Mouse (Mus musculus): ENCODE measurements around the gene Fam81a. TPM values are rescaled to one million over a fixed set of nuclear protein-coding genes. Genes with fewer than 3 reads are reported as not detected.

Fam81a gene
- polyA plus RNA-seq, 1 experiment from 2014 or later = not detected

DNA sequence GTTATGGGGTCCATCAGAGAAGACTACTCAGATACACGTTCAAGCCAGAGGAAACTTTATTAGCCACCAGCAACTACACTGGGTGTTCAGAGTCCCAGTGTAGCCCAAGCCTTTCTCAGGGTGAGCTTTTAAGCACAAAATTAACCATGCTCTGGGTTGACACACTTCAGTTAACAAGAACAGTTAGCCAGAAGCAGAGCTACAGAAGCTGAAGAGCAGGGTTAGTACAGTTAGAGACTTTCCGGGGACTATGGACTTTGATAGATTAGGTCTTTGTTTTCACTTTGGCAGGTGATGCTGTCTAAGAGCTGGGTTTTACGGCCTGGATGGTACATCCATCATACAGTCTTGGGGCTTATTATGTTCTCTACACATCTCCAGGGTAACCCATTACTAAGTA, 89.6 kb downstream of the Fam81a start:
- WGBS (ENCODE audit: missing documents) = 82% methylated on average over 3 of the region's 3 CpGs
- H3K4me3 ChIP-seq (ENCODE audit: inconsistent target) = no peak overlapping the region
- H3K79me2 ChIP-seq (ENCODE audit: inconsistent target) = no peaks in the 10 kb centered on the region
- H3K27ac ChIP-seq = no peak overlapping the region
- H3K36me3 ChIP-seq (ENCODE audit: inconsistent target) = no peaks in the 10 kb centered on the region

GRCm38 (mm10) chr9:70049839-70050238, 92.5 kb downstream of the Fam81a start:
- under 1% methylated on average over 8 of the region's 8 CpGs for WGBS (ENCODE audit: missing documents)
- Histone ChIP-seq H3K79me2 (ENCODE audit: inconsistent target) (no peaks in the 10 kb centered on the region), H3K27ac (no peak overlapping the region), H3K4me3 (ENCODE audit: inconsistent target) (no peak overlapping the region), H3K36me3 (ENCODE audit: inconsistent target) (no peaks in the 10 kb centered on the region)

GRCm38 (mm10) chr9:70049416-70049783, 93.0 kb downstream of the Fam81a start:
- 59% methylated on average over 3 of the region's 3 CpGs for WGBS (ENCODE audit: missing documents)
- Histone ChIP-seq H3K36me3 (ENCODE audit: inconsistent target) (no peaks in the 10 kb centered on the region), H3K27ac (no peak overlapping the region), H3K4me3 (ENCODE audit: inconsistent target) (no peak overlapping the region), H3K79me2 (ENCODE audit: inconsistent target) (no peaks in the 10 kb centered on the region)

DNA sequence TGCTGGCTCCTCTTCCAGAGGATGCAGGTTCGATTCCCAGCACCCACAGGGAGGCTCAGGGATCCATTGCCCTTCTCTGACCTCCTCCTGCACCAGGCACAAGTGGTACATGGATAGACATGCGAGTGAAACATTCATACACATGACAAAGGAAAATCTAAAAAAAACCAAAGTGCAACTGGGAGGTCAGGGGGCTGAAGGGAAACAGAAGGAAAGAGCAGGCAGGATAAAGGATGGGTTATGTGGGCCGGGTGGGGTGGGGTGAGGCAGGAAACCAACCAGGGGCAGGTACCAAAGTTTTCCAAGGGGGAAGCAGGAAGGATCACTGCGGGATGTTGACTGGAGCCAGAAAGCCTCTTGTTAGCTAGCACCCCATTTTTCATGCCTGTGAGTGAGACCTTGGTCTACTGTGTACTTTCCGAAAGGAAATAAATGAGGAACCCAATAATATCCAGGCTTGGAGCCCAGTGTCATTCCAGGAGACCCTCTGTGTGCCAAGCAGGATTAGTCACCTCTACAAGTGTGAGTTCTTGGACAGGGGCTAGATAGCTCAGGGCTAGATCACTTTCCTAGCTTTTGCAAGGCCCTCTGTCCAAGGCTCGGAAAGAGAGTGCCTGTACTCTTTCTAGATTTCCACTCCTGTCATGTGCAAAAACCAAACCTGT, 93.5 kb downstream of the Fam81a start:
- H3K4me3 ChIP-seq (ENCODE audit: inconsistent target) = no peak overlapping the region
- no peaks in the 10 kb centered on the region for H3K36me3 ChIP-seq (ENCODE audit: inconsistent target)
- no peaks in the 10 kb centered on the region for H3K79me2 ChIP-seq (ENCODE audit: inconsistent target)
- H3K27ac ChIP-seq = no peak overlapping the region
- WGBS (ENCODE audit: missing documents) = 68% methylated on average over 6 of the region's 6 CpGs

DNA sequence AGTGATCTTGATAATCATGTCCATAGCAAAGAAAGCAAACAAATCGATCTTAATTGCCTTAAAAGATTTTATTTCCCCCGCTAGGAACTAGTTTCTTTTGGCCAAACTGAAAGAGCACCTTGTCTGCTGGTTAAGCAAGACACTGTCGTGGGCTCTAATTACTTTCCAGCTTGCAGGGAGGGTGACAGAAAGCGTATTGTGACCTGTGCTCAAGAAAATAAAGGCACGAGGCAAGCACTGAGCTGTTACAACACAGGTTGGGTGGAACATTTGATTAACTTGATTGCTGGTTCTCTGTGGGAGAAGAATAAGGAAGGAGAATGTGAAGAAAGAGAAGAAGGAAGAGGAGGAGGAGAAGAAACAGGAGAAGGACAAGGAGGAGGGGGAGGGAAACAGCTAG, 94.1 kb downstream of the Fam81a start:
- WGBS (ENCODE audit: missing documents) = 69% methylated on average over 5 of the region's 5 CpGs
- no peak overlapping the region for H3K4me3 ChIP-seq (ENCODE audit: inconsistent target)
- H3K27ac ChIP-seq = no peak overlapping the region
- H3K36me3 ChIP-seq (ENCODE audit: inconsistent target) = no peaks in the 10 kb centered on the region
- no peaks in the 10 kb centered on the region for H3K79me2 ChIP-seq (ENCODE audit: inconsistent target)

DNA sequence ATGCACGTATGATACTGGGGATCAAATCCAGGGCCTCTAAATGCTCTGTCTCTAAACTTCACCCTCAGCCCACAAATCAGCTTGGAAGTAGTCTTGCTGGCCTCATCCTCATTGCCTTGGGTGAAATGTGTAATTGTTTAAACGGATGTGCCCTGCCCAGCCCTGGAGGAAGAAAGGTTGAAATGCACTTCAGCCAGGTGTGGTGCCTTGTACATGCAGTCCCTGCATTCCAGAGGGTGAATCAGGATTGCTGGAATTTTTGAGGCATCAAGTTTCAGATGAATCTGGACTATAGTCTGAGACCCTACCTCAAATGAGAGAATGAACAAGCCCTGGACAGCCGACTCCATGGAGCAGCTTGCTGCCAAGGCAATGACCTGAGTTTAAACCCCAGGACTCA, 94.5 kb downstream of the Fam81a start:
- no peaks in the 10 kb centered on the region for H3K79me2 ChIP-seq (ENCODE audit: inconsistent target)
- 97% methylated on average over 3 of the region's 3 CpGs for WGBS (ENCODE audit: missing documents)
- H3K36me3 ChIP-seq (ENCODE audit: inconsistent target) = no peaks in the 10 kb centered on the region
- H3K4me3 ChIP-seq (ENCODE audit: inconsistent target) = no peak overlapping the region
- H3K27ac ChIP-seq = no peak overlapping the region

DNA sequence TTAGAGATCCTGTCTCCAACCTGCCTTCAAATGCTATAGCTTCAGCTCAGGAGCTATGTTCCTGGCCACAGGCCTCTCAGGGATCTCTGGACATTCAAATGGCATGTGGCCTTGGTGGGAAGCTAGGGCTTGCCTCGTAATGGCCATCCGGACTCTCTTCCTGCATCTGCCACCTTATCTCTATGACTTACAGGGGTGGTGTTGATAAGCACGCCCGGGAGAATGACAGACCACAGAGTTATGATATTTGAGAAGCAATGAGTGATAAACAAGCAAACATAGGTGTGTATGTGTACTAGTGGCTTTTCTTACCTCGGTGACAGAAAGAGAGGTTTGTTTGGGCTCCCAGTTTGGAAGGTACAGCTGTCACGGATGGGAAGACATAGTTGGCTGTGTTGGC, 96.1 kb downstream of the Fam81a start:
- Histone ChIP-seq H3K36me3 (ENCODE audit: inconsistent target) (no peaks in the 10 kb centered on the region), H3K27ac (no peak overlapping the region), H3K79me2 (ENCODE audit: inconsistent target) (no peaks in the 10 kb centered on the region), H3K4me3 (ENCODE audit: inconsistent target) (no peak overlapping the region)
- WGBS (ENCODE audit: missing documents) = 82% methylated on average over 6 of the region's 6 CpGs

GRCm38 (mm10) chr9:70044865-70045264, 97.5 kb downstream of the Fam81a start:
- Histone ChIP-seq H3K79me2 (ENCODE audit: inconsistent target) (no peaks in the 10 kb centered on the region), H3K36me3 (ENCODE audit: inconsistent target) (no peaks in the 10 kb centered on the region), H3K27ac (no peak overlapping the region), H3K4me3 (ENCODE audit: inconsistent target) (no peak overlapping the region)
- 95% methylated on average over 2 of the region's 2 CpGs for WGBS (ENCODE audit: missing documents)

DNA sequence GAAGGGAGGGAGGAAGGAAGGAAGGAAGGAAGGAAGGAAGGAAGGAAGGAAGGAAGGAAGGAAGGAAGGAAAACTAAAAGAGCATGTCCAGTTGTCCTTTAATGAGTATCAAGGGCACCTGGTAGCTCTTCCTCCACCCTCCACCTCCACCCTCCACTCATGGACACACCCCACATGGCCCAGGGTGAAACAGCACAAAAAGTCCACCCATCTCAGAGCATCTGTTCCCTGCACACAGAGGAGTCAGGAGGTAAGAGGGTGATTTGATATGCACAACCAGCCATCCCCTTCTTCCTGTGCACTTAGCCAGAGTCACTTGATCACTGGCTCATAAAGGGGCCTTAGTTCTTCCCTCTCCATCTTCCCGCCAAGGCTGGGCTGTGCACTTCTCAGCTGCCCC, 99.4 kb downstream of the Fam81a start:
- no peak overlapping the region for H3K27ac ChIP-seq
- H3K36me3 ChIP-seq (ENCODE audit: inconsistent target) = no peaks in the 10 kb centered on the region
- 87% methylated on average over 1 of the region's 1 CpGs for WGBS (ENCODE audit: missing documents)
- no peak overlapping the region for H3K4me3 ChIP-seq (ENCODE audit: inconsistent target)
- H3K79me2 ChIP-seq (ENCODE audit: inconsistent target) = no peaks in the 10 kb centered on the region

- WGBS (ENCODE audit: missing documents) = 98% methylated on average over 4 of the region's 4 CpGs
- Histone ChIP-seq H3K27ac (no peak overlapping the region), H3K79me2 (ENCODE audit: inconsistent target) (no peaks in the 10 kb centered on the region), H3K4me3 (ENCODE audit: inconsistent target) (no peak overlapping the region), H3K36me3 (ENCODE audit: inconsistent target) (no peaks in the 10 kb centered on the region)
Observed at GRCm38 (mm10) chr9:70042137-70042536, 100.2 kb downstream of the Fam81a start.

DNA sequence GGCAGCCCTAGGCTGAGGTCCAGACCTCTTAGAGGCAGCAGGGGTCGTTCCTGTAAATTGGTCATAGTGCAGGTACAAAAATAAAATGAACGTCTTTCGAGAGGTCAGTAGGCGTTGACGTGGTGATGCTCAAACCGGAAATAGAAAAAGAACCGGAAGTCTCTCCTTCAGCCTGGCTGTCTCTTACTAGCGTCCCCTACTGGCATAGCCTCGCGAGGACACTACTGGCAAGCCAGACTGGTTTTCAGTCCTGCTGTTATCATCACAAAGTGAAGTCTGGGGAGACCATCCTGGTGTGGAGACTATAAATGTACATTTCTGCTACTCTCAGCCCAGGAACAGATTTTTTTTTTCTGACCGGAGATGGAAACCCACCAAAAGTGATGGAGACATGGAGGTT, 101.8 kb downstream of the Fam81a start:
- H3K79me2 ChIP-seq (ENCODE audit: inconsistent target) = no peaks in the 10 kb centered on the region
- WGBS (ENCODE audit: missing documents) = 88% methylated on average over 11 of the region's 11 CpGs
- H3K36me3 ChIP-seq (ENCODE audit: inconsistent target) = no peaks in the 10 kb centered on the region

DNA sequence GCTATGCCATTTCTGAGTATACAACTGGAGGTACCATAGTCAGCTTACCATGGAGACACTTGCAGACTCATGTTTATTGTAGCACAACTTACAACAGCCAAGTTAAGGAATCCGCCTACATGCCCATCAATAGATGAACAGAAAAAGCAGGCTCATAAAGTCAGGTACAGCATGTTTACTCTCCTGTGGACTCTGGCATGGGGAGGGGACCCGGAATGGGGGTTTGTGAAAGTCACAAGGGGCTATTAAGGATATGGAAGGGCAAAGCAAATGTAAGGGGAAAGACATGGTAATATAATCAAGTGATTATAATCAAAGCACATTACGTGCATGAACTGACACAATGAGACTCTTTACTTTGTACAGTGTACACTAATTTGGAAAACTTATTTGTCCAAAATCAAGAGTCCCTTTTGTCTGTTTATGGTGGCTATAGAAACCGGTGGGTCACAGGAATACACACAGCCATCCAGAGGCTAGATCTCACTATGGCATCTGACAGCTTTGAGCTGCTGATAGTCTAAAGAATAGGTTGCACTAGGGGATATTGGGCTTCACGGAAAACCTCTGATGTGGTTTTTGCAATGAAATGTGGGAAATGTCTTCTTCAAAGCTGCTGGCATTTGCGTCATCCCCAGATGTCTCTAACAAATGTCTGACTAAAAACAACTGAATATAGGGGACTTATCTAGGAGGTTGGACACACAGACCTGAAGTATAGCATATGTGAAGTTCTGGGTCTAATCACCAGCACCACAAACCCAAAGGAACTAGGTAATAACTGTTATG, 102.6 kb downstream of the Fam81a start:
- Histone ChIP-seq H3K27ac (no peak overlapping the region), H3K36me3 (ENCODE audit: inconsistent target) (no peaks in the 10 kb centered on the region)
- 90% methylated on average over 6 of the region's 6 CpGs for WGBS (ENCODE audit: missing documents)

More for the DNA sequence above, 101.8 kb downstream of the Fam81a start:
- H3K27ac ChIP-seq = no peak overlapping the region
- no peak overlapping the region for H3K4me3 ChIP-seq (ENCODE audit: inconsistent target)

More for the DNA sequence above, 102.6 kb downstream of the Fam81a start:
- Histone ChIP-seq H3K79me2 (ENCODE audit: inconsistent target) (no peaks in the 10 kb centered on the region), H3K4me3 (ENCODE audit: inconsistent target) (no peak overlapping the region)

Other genes with a start within 250 kb of the Fam81a start
- gene Bnip2, start 153.1 kb downstream of the Fam81a start, polyA plus RNA-seq (2018) = 124 to 188 TPM (median 130 TPM) in 3 replicates
- gene Gtf2a2, start 130.0 kb downstream of the Fam81a start, polyA plus RNA-seq (2018) = 35.0 to 52.9 TPM (median 40.1 TPM) in 3 replicates
- not detected in 3 replicates for gene Gcnt3, start 104.5 kb downstream of the Fam81a start, polyA plus RNA-seq (2018)
- gene Myo1e, start 64.8 kb upstream of the Fam81a start, polyA plus RNA-seq (2018) = 32.9 to 98.2 TPM (median 52.7 TPM) in 3 replicates

All from macrophage (primary cell).